ENCODE assay signal across 8 mouse cellular contexts in genomic region chr4:76449466-76450350, GRCm38 (mm10).
DNase-seq lines count a peak whose midpoint lies in the region; ATAC-seq and TF ChIP-seq lines count a peak whose summit lies in the region.

No protein-coding gene starts in this region.

- H3K4me1 ChIP-seq in embryonic facial prominence, embryonic 12.5 days: no peaks in the 10 kb centered on the region
- H3K4me1 ChIP-seq in heart, adult 2 months (ENCODE audit: control insufficient read depth, insufficient read depth, low read length): peaks cover 2% of the 10 kb centered on the region; the same call in 1 of the 2 replicates
- H3K4me1 ChIP-seq in midbrain, embryonic 11.5 days (ENCODE audit: control insufficient read depth, insufficient read depth, low read length): peaks cover 4% of the 10 kb centered on the region
- H3K4me1 ChIP-seq in stomach, embryonic 14.5 days (ENCODE audit: control insufficient read depth, insufficient read depth, low read length): no peaks in the 10 kb centered on the region

- H3K9me3 ChIP-seq in embryonic facial prominence, embryonic 12.5 days: no peaks in the 10 kb centered on the region
- no peaks in the 10 kb centered on the region for H3K9me3 ChIP-seq in midbrain, embryonic 11.5 days (ENCODE audit: control insufficient read depth, low read length)
- H3K9me3 ChIP-seq in stomach, embryonic 14.5 days (ENCODE audit: control insufficient read depth, low read depth, low read length): no peaks in the 10 kb centered on the region

- no peaks in the 10 kb centered on the region for H3K36me3 ChIP-seq in embryonic facial prominence, embryonic 12.5 days
- no peaks in the 10 kb centered on the region for H3K36me3 ChIP-seq in heart, adult 2 months (ENCODE audit: control insufficient read depth, insufficient read depth, low read length)
- H3K36me3 ChIP-seq in midbrain, embryonic 11.5 days (ENCODE audit: control insufficient read depth, insufficient read depth, low read length): no peaks in the 10 kb centered on the region
- H3K36me3 ChIP-seq in stomach, embryonic 14.5 days (ENCODE audit: control insufficient read depth, insufficient read depth, low read length): no peaks in the 10 kb centered on the region

- no peak for TF ChIP-seq POLR2A in heart, adult 2 months (IDR thresholded peaks at IDR 0.05; ENCODE audit: insufficient read depth, low read depth, low read length)

- H3K27me3 ChIP-seq in embryonic facial prominence, embryonic 12.5 days: no peaks in the 10 kb centered on the region
- no peaks in the 10 kb centered on the region for H3K27me3 ChIP-seq in heart, adult 2 months (ENCODE audit: control insufficient read depth, insufficient read depth, low read length)
- no peaks in the 10 kb centered on the region for H3K27me3 ChIP-seq in midbrain, embryonic 11.5 days (ENCODE audit: control insufficient read depth, insufficient read depth, low read length)
- no peaks in the 10 kb centered on the region for H3K27me3 ChIP-seq in stomach, embryonic 14.5 days (ENCODE audit: control insufficient read depth, insufficient read depth, low read length)

- WGBS in embryonic facial prominence, embryonic 12.5 days: under 1% methylated on average over 85 of the region's 99 CpGs
- WGBS in heart, adult 2 months: under 1% methylated on average over 92 of the region's 99 CpGs
- WGBS in midbrain, embryonic 11.5 days: under 1% methylated on average over 99 of the region's 99 CpGs
- WGBS in stomach, embryonic 14.5 days: under 1% methylated on average over 88 of the region's 99 CpGs

- H3K27ac ChIP-seq in embryonic facial prominence, embryonic 12.5 days: peak overlapping the region; percentile 97
- peak overlapping the region; percentile 38 for H3K27ac ChIP-seq in heart, adult 2 months
- peak overlapping the region; percentile 55 for H3K27ac ChIP-seq in midbrain, embryonic 11.5 days (ENCODE audit: low read depth, low read length)
- peak overlapping the region; percentile 90 for H3K27ac ChIP-seq in stomach, embryonic 14.5 days (ENCODE audit: low read length)

- TF ChIP-seq EP300 in heart, adult 2 months (IDR thresholded peaks at IDR 0.05; ENCODE audit: insufficient read depth, low read depth, low read length): no peak

- ATAC-seq in embryonic facial prominence, embryonic 12.5 days (ENCODE audit: insufficient number of reproducible peaks, insufficient read depth, low FRiP score, low TSS enrichment): peak; percentile 80
- ATAC-seq in midbrain, embryonic 11.5 days (ENCODE audit: low FRiP score): peak; percentile 86
- ATAC-seq in stomach, embryonic 14.5 days (ENCODE audit: insufficient number of reproducible peaks, insufficient read depth, low FRiP score, low read depth): peak; percentile 83

- no peaks in the 10 kb centered on the region for H3K79me2 ChIP-seq in heart, adult 2 months (replicated peaks; ENCODE audit: control insufficient read depth, insufficient read depth, low read length)

- peak overlapping the region; percentile 59 for H3K4me2 ChIP-seq in embryonic facial prominence, embryonic 12.5 days (replicated peaks)
- peak overlapping the region; percentile 88 for H3K4me2 ChIP-seq in midbrain, embryonic 11.5 days
- H3K4me2 ChIP-seq in stomach, embryonic 14.5 days (replicated peaks; ENCODE audit: low read depth, low read length): peak overlapping the region; percentile 75

- intact Hi-C loops in heart, adult 2 months (cut with DNase I): loop anchor here (10.0 kb wide), 1 partner anchor 85 kb away; no protein-coding TSS in a partner anchor
- intact Hi-C loops in left cerebral cortex, postnatal 4 days (cut with DNase I): loop anchor here (10.0 kb wide), 1 partner anchor 155 kb away; no protein-coding TSS in a partner anchor

- no peak for TF ChIP-seq CTCF in heart, adult 2 months (IDR thresholded peaks at IDR 0.05)

- H3K9ac ChIP-seq in embryonic facial prominence, embryonic 12.5 days: peak overlapping the region; percentile 95
- peak overlapping the region; percentile 77 for H3K9ac ChIP-seq in heart, adult 2 months (ENCODE audit: low read depth, low read length)
- peak overlapping the region; percentile 84 for H3K9ac ChIP-seq in midbrain, embryonic 11.5 days (ENCODE audit: low read length)
- peak overlapping the region; percentile 97 for H3K9ac ChIP-seq in stomach, embryonic 14.5 days (replicated peaks; ENCODE audit: low read depth, low read length)

- H3K4me3 ChIP-seq in embryonic facial prominence, embryonic 12.5 days: peak overlapping the region; percentile 84
- H3K4me3 ChIP-seq in heart, adult 2 months: peak overlapping the region; percentile 67
- peak overlapping the region; percentile 77 for H3K4me3 ChIP-seq in midbrain, embryonic 11.5 days (ENCODE audit: low read depth, low read length)
- peak overlapping the region; percentile 80 for H3K4me3 ChIP-seq in stomach, embryonic 14.5 days (ENCODE audit: low read depth, low read length)

- peak; percentile 90 for DNase-seq in brain, adult 2 months (ENCODE audit: low read depth, low spot score)
- peak; percentile 72 to 74 for DNase-seq in heart, adult 2 months
- DNase-seq in kidney, adult 18-20 months: peak; percentile 82
- peak; percentile 81 for DNase-seq in left cerebral cortex, postnatal 4 days
- peak; percentile 98 for DNase-seq in midbrain, embryonic 11.5 days (ENCODE audit: low spot score, missing footprints)
- no peak for DNase-seq in spleen, postnatal 36 days (ENCODE audit: low spot score in 2 of 2)

Comparison
In these comparisons a context has a peak if more than half of its experiments do, and no peak if none do; other contexts are left out.
1. DNase-seq: peak in brain, adult 2 months (single experiment), heart, adult 2 months (2 of 2), kidney, adult 18-20 months (single experiment), left cerebral cortex, postnatal 4 days (single experiment) and midbrain, embryonic 11.5 days (single experiment); none in spleen, postnatal 36 days (0 of 2).
2. H3K27ac ChIP-seq: peak in every context shown above with its lines; median percentile 97 in embryonic facial prominence, embryonic 12.5 days; 90 in stomach, embryonic 14.5 days; 55 in midbrain, embryonic 11.5 days; 38 in heart, adult 2 months.
3. Peak in every context shown above with its lines, with median percentiles within 50 percentile points of each other: ATAC-seq, H3K4me2 ChIP-seq, H3K4me3 ChIP-seq and H3K9ac ChIP-seq.